ENCODE assay signal across 16 mouse cellular contexts in the genomic region with DNA sequence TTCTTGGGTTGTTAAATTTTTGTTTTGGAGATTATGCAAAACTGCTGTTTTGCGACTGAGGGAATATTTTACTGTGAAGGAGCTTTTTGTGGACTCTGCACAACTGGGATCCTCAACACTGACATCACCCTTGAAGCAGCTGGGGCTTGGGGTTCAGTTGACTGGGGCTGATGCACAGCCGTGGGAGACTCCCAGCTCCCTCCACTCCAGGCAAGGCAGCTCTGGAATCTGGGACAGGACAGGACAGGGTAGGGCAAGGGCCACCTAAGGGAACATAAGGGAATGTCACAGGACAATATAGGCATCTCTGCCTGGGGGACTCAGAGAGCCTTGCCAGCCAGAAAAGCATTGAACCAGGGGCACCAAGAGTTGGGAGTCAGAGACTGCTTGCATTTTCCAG. TPM values are rescaled to one million over a fixed set of nuclear protein-coding genes. Genes with fewer than 3 reads are reported as not detected.
A peak's percentile ranks its signal among the peaks of the same experiment; 100 is the strongest.
DNase-seq lines count a peak whose midpoint lies in the region; ATAC-seq and TF ChIP-seq lines count a peak whose summit lies in the region.
"Had no signal": no experiment of that assay in that cellular context is flagged by ENCODE, and none has a peak within 500 bp of the region (broad histone marks: within the 10 kb centered on the region; RNA-seq: fewer than 3 reads in every experiment).

No protein-coding gene starts in this region.

- no peak overlapping the region for H3K4me2 ChIP-seq in heart, embryonic 15.5 days
- H3K4me2 ChIP-seq in midbrain, embryonic 11.5 days, result no peak overlapping the region
- no peak overlapping the region for H3K4me2 ChIP-seq in midbrain, embryonic 14.5 days (ENCODE audit: low read length)
- H3K4me2 ChIP-seq in limb, embryonic 13.5 days (replicated peaks), result peak overlapping the region; percentile 32; the same call in 1 of the 2 replicates
- H3K4me2 ChIP-seq in stomach, postnatal 0 days (replicated peaks; ENCODE audit: low read depth), result no peak overlapping the region
- H3K4me2 ChIP-seq: hindbrain, embryonic 15.5 days; liver, embryonic 11.5 days had no signal

- no peak overlapping the region for H3K4me3 ChIP-seq in heart, embryonic 15.5 days
- no peak overlapping the region for H3K4me3 ChIP-seq in midbrain, embryonic 11.5 days (ENCODE audit: low read depth, low read length)
- no peak overlapping the region for H3K4me3 ChIP-seq in midbrain, embryonic 14.5 days (replicated peaks; ENCODE audit: low read depth, low read length)
- no peak overlapping the region for H3K4me3 ChIP-seq in limb, embryonic 13.5 days
- H3K4me3 ChIP-seq in stomach, postnatal 0 days (ENCODE audit: low read depth, low read length), result no peak overlapping the region
- H3K4me3 ChIP-seq: hindbrain, embryonic 15.5 days had no signal

- no peak for TF ChIP-seq EP300 in stomach, postnatal 0 days (optimal IDR thresholded peaks at IDR 0.05)

- no peak for TF ChIP-seq CTCF in stomach, postnatal 0 days (IDR thresholded peaks at IDR 0.05; ENCODE audit: low read depth)

- H3K27me3 ChIP-seq in heart, embryonic 15.5 days, result peaks cover 79% of the 10 kb centered on the region
- no peaks in the 10 kb centered on the region for H3K27me3 ChIP-seq in midbrain, embryonic 11.5 days (ENCODE audit: control insufficient read depth, insufficient read depth, low read length)
- H3K27me3 ChIP-seq in midbrain, embryonic 14.5 days (ENCODE audit: control insufficient read depth, insufficient read depth, low read length), result no peaks in the 10 kb centered on the region
- peaks cover 79% of the 10 kb centered on the region for H3K27me3 ChIP-seq in limb, embryonic 13.5 days
- H3K27me3 ChIP-seq in stomach, postnatal 0 days (ENCODE audit: control insufficient read depth, insufficient read depth, low read length), result no peaks in the 10 kb centered on the region
- H3K27me3 ChIP-seq: hindbrain, embryonic 15.5 days had no signal

- H3K4me1 ChIP-seq in heart, embryonic 15.5 days (replicated peaks), result peaks cover 7% of the 10 kb centered on the region
- no peaks in the 10 kb centered on the region for H3K4me1 ChIP-seq in midbrain, embryonic 11.5 days (ENCODE audit: control insufficient read depth, insufficient read depth, low read length)
- no peaks in the 10 kb centered on the region for H3K4me1 ChIP-seq in midbrain, embryonic 14.5 days (ENCODE audit: control insufficient read depth, insufficient read depth, low read length)
- peaks cover 18% of the 10 kb centered on the region for H3K4me1 ChIP-seq in limb, embryonic 13.5 days
- H3K4me1 ChIP-seq in stomach, postnatal 0 days (replicated peaks; ENCODE audit: control insufficient read depth, insufficient read depth), result no peaks in the 10 kb centered on the region
- H3K4me1 ChIP-seq: hindbrain, embryonic 15.5 days had no signal

- H3K9me3 ChIP-seq in heart, embryonic 15.5 days (replicated peaks), result no peaks in the 10 kb centered on the region
- H3K9me3 ChIP-seq in midbrain, embryonic 11.5 days (ENCODE audit: control insufficient read depth, low read length), result no peaks in the 10 kb centered on the region
- H3K9me3 ChIP-seq in midbrain, embryonic 14.5 days (ENCODE audit: control insufficient read depth, low read length), result no peaks in the 10 kb centered on the region
- H3K9me3 ChIP-seq in limb, embryonic 13.5 days, result peaks cover 6% of the 10 kb centered on the region
- no peaks in the 10 kb centered on the region for H3K9me3 ChIP-seq in stomach, postnatal 0 days (ENCODE audit: control insufficient read depth, low read length)
- H3K9me3 ChIP-seq: hindbrain, embryonic 15.5 days had no signal

- H3K27ac ChIP-seq in heart, embryonic 15.5 days, result peak overlapping the region; percentile 32
- no peak overlapping the region for H3K27ac ChIP-seq in midbrain, embryonic 11.5 days (ENCODE audit: low read depth, low read length)
- no peak overlapping the region for H3K27ac ChIP-seq in midbrain, embryonic 14.5 days (replicated peaks; ENCODE audit: low read depth, low read length)
- H3K27ac ChIP-seq in limb, embryonic 13.5 days, result no peak overlapping the region
- no peak overlapping the region for H3K27ac ChIP-seq in stomach, postnatal 0 days (replicated peaks)
- H3K27ac ChIP-seq: hindbrain, embryonic 15.5 days had no signal

- ATAC-seq in heart, embryonic 15.5 days (replicated peaks; ENCODE audit: insufficient number of reproducible peaks, insufficient read depth, low FRiP score, low read depth), result no peak
- ATAC-seq in midbrain, embryonic 11.5 days (ENCODE audit: low FRiP score), result no peak
- no peak for ATAC-seq in midbrain, embryonic 14.5 days (ENCODE audit: low FRiP score, low TSS enrichment)
- 0 out of 2 replicates have a peak, but pooled peaks have one; percentile 59 for ATAC-seq in limb, embryonic 13.5 days (ENCODE audit: low FRiP score, low read depth)
- peak; percentile 61; the same call in 1 of the 2 replicates for ATAC-seq in stomach, postnatal 0 days (ENCODE audit: low FRiP score, low TSS enrichment)
- ATAC-seq: forebrain, embryonic 14.5 days had no signal

- H3K36me3 ChIP-seq in heart, embryonic 15.5 days, result no peaks in the 10 kb centered on the region
- H3K36me3 ChIP-seq in midbrain, embryonic 11.5 days (ENCODE audit: control insufficient read depth, insufficient read depth, low read length), result no peaks in the 10 kb centered on the region
- no peaks in the 10 kb centered on the region for H3K36me3 ChIP-seq in midbrain, embryonic 14.5 days (ENCODE audit: control insufficient read depth, insufficient read depth, low read length)
- H3K36me3 ChIP-seq in limb, embryonic 13.5 days, result no peaks in the 10 kb centered on the region
- H3K36me3 ChIP-seq in stomach, postnatal 0 days (ENCODE audit: control insufficient read depth, insufficient read depth, low read length), result no peaks in the 10 kb centered on the region
- H3K36me3 ChIP-seq: hindbrain, embryonic 15.5 days had no signal

- WGBS in heart, embryonic 15.5 days, result 23% methylated on average over 2 of the region's 2 CpGs
- WGBS in midbrain, embryonic 11.5 days, result 73% methylated on average over 2 of the region's 2 CpGs
- WGBS in midbrain, embryonic 14.5 days, result 70% methylated on average over 2 of the region's 2 CpGs
- 36% methylated on average over 2 of the region's 2 CpGs for WGBS in limb, embryonic 13.5 days
- WGBS in stomach, postnatal 0 days, result 35% methylated on average over 2 of the region's 2 CpGs

- no peak overlapping the region for H3K9ac ChIP-seq in heart, embryonic 15.5 days
- H3K9ac ChIP-seq in midbrain, embryonic 11.5 days (ENCODE audit: low read length), result no peak overlapping the region
- H3K9ac ChIP-seq in midbrain, embryonic 14.5 days (replicated peaks; ENCODE audit: low read length), result no peak overlapping the region
- no peak overlapping the region for H3K9ac ChIP-seq in limb, embryonic 13.5 days
- H3K9ac ChIP-seq in stomach, postnatal 0 days (ENCODE audit: low read length), result no peak overlapping the region
- H3K9ac ChIP-seq: hindbrain, embryonic 15.5 days had no signal

- DNase-seq in heart, adult 8-10 months (ENCODE audit: low spot score), result no peak
- peak; percentile 72 for DNase-seq in midbrain, embryonic 11.5 days (ENCODE audit: low spot score, missing footprints)
- DNase-seq in midbrain, embryonic 14.5 days, result no peak
- no peak for DNase-seq in stomach, postnatal 0 days (ENCODE audit: low spot score)
- DNase-seq in urinary bladder, postnatal 36 days (ENCODE audit: low spot score in 2 of 2), result no peak
- DNase-seq in embryo, embryonic 9.5 days (ENCODE audit: extremely low spot score), result no peak
- DNase-seq: cerebellum, adult 8-10 months; right cerebral cortex, postnatal 25 days had no signal

RNA-seq across cellular contexts. Expression of a gene that starts 48.5 kb away (rescaled TPM):
- not detected in 2 replicates for polyA plus RNA-seq in heart, embryonic 15.5 days (2015; fragmentation: Nextera tagmentation; extraction: Ambion mirVana)
- total RNA-seq in heart, adult 8-10 months (2022), result not detected
- polyA plus RNA-seq in midbrain, embryonic 11.5 days (2014; fragmentation: Nextera tagmentation; extraction: Ambion mirVana), result not detected in 2 replicates
- not detected in 2 replicates for polyA plus RNA-seq in midbrain, embryonic 14.5 days (2014; fragmentation: Nextera tagmentation; extraction: Ambion mirVana)
- polyA plus RNA-seq in limb, embryonic 13.5 days (2015; fragmentation: Nextera tagmentation; extraction: Ambion mirVana), result 0.13 TPM in 1 of 2 replicates, not detected in the other
- polyA plus RNA-seq in stomach, postnatal 0 days (2015; fragmentation: Nextera tagmentation; extraction: Ambion mirVana), result 0.06 TPM in 1 of 2 replicates, not detected in the other
- total RNA-seq: layer of hippocampus, adult 8-10 months; megakaryocyte-erythroid progenitor cell, adult 5-6 weeks; MEL had no signal
- polyA plus RNA-seq: forebrain, embryonic 14.5 days had no signal

RNA-seq across cellular contexts. Expression of a gene that starts 50.4 kb away (rescaled TPM):
- polyA plus RNA-seq in heart, embryonic 15.5 days (2015; fragmentation: Nextera tagmentation; extraction: Ambion mirVana), result 0.91 and 10.4 TPM in 2 replicates
- under 1 TPM in 2 of 4 experiments, not detected in 2; 0.30 to 0.34 TPM for total RNA-seq in heart, adult 8-10 months (2022)
- 1.2 and 1.3 TPM in 2 replicates for polyA plus RNA-seq in midbrain, embryonic 11.5 days (2014; fragmentation: Nextera tagmentation; extraction: Ambion mirVana)
- 2.9 and 3.9 TPM in 2 replicates for polyA plus RNA-seq in midbrain, embryonic 14.5 days (2014; fragmentation: Nextera tagmentation; extraction: Ambion mirVana)
- 0.61 and 0.72 TPM in 2 replicates for polyA plus RNA-seq in limb, embryonic 13.5 days (2015; fragmentation: Nextera tagmentation; extraction: Ambion mirVana)
- 0.45 and 0.56 TPM in 2 replicates for polyA plus RNA-seq in stomach, postnatal 0 days (2015; fragmentation: Nextera tagmentation; extraction: Ambion mirVana)
- total RNA-seq: MEL had no signal

Comparison
In these comparisons a context has a peak if more than half of its experiments do, and no peak if none do; other contexts are left out.
1. ATAC-seq: peak in limb, embryonic 13.5 days (single experiment) and stomach, postnatal 0 days (single experiment); none in heart, embryonic 15.5 days (single experiment), midbrain, embryonic 11.5 days (single experiment) and midbrain, embryonic 14.5 days (single experiment).